Mouse (Mus musculus): ENCODE results near the gene Klkb1. TPM values are rescaled to one million over a fixed set of nuclear protein-coding genes. Genes with fewer than 3 reads are reported as not detected.

Gene Klkb1
- polyA plus RNA-seq, 3 experiments from 2014 or later, result 0.13 to 0.34 TPM; not detected in 1

- no peak for ATAC-seq
Measured at GRCm38 (mm10) chr8:45267611-45268391, 26.9 kb downstream of the Klkb1 start.

GRCm38 (mm10) chr8:45266993-45267392 lies 27.7 kb downstream of the Klkb1 start:
- no peak for ATAC-seq

- no peak for ATAC-seq
Measured at GRCm38 (mm10) chr8:45264918-45265317, 29.7 kb downstream of the Klkb1 start.

- no peak for ATAC-seq
Measured at GRCm38 (mm10) chr8:45262851-45263250, 31.8 kb downstream of the Klkb1 start.

- no peak for ATAC-seq
Measured at GRCm38 (mm10) chr8:45261920-45262319, 32.7 kb downstream of the Klkb1 start, which contains the start of gene F11. F11 (minus strand) TSS chr8:45262031.

GRCm38 (mm10) chr8:45258421-45258820 lies 36.2 kb downstream of the Klkb1 start:
- ATAC-seq, result no peak

- ATAC-seq, result no peak
Measured at GRCm38 (mm10) chr8:45255040-45255439, 39.6 kb downstream of the Klkb1 start.

- ATAC-seq, result no peak
Measured at GRCm38 (mm10) chr8:45254194-45254842, 40.3 kb downstream of the Klkb1 start.

- ATAC-seq, result no peak
Measured at GRCm38 (mm10) chr8:45253586-45253985, 41.1 kb downstream of the Klkb1 start.

GRCm38 (mm10) chr8:45253111-45253510 lies 41.5 kb downstream of the Klkb1 start:
- ATAC-seq, result no peak

GRCm38 (mm10) chr8:45246307-45246706 lies 48.4 kb downstream of the Klkb1 start:
- ATAC-seq, result no peak

GRCm38 (mm10) chr8:45239363-45239762 lies 55.3 kb downstream of the Klkb1 start:
- ATAC-seq, result no peak

GRCm38 (mm10) chr8:45238282-45238681 lies 56.4 kb downstream of the Klkb1 start:
- no peak for ATAC-seq

GRCm38 (mm10) chr8:45236164-45236912 lies 58.3 kb downstream of the Klkb1 start:
- ATAC-seq, result no peak

- ATAC-seq, result no peak
Measured at GRCm38 (mm10) chr8:45235228-45235627, 59.4 kb downstream of the Klkb1 start.

GRCm38 (mm10) chr8:45233256-45233655 lies 61.4 kb downstream of the Klkb1 start:
- ATAC-seq, result no peak

Other genes with a start within 250 kb of the Klkb1 start
- not detected for gene Mtnr1a, start 225.7 kb downstream of the Klkb1 start, polyA plus RNA-seq (2017; shearing (Covaris generic))
- not detected for gene F11, start 32.8 kb downstream of the Klkb1 start, polyA plus RNA-seq (2017; shearing (Covaris generic))
- not detected for gene Gm45753, start 13.6 kb upstream of the Klkb1 start, polyA plus RNA-seq (2017; shearing (Covaris generic))
- 10 to 100 TPM; 14.4 to 16.6 (median 15.7) TPM for gene Cyp4v3, start 38.4 kb upstream of the Klkb1 start, polyA plus RNA-seq (2017; shearing (Covaris generic))
- gene Fam149a, start 87.4 kb upstream of the Klkb1 start, polyA plus RNA-seq (2017; shearing (Covaris generic)), result not detected
- gene Tlr3, start 116.2 kb upstream of the Klkb1 start, polyA plus RNA-seq (2017; shearing (Covaris generic)), result 1 to 10 TPM in 1 of 3 experiments, under 1 TPM in 2; 0.17 to 1.1 (median 0.39) TPM
- gene Sorbs2, start 212.9 kb upstream of the Klkb1 start, polyA plus RNA-seq (2017; shearing (Covaris generic)), result under 1 TPM in 2 of 3 experiments, not detected in 1; 0.17 to 0.63 TPM

Data from inflammation-experienced regulatory T-cells, adult 6 months (primary cell).